Mouse (Mus musculus): ENCODE results near the gene Pmm1.

Pmm1 gene

DNA sequence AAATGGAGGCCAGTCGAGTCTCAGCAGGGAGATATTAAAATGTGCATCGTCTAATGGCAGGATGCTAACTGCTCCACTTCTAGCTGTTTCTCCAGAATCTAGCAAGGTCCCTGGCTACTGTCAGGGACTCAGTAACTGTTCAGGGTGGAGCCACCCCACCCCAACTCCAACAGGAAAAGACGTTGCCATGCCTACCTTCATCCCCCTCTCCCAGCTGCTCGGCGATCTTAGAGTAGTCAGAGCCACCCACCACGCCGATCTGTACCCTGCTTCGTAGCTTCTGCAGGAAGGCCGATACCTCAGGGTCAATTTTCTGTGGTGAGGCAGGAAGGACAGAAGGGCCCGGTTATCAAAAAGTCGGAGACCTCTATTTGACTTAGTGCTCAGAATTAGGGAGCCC is 3.1 kb downstream of the Pmm1 start:
- CTCF ChIA-PET = interaction anchor here (0.7 kb wide), 1 partner anchor 75 kb away, joined by 4 read pairs; no protein-coding TSS in a partner anchor

DNA sequence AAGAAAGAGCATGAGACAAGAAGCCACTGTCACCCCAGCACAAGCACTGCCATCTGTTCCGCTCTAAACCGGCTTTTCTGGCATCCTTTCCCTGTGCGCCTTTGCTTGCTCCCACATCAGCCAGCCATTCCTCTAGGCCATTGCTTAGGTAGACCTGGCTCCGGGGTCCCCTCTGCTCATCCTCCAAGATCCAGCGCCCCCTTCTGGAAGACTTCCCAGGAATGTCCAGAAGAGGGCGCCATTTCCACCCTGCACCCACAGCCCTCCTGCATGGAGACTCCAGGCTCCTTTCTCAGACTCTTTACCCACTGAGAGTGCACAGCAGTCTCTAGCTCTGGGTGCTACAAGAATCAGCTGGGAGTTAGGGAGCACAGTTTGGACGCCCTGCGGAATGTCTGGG is 4.3 kb downstream of the Pmm1 start:
- CTCF ChIA-PET = no interaction called here

DNA sequence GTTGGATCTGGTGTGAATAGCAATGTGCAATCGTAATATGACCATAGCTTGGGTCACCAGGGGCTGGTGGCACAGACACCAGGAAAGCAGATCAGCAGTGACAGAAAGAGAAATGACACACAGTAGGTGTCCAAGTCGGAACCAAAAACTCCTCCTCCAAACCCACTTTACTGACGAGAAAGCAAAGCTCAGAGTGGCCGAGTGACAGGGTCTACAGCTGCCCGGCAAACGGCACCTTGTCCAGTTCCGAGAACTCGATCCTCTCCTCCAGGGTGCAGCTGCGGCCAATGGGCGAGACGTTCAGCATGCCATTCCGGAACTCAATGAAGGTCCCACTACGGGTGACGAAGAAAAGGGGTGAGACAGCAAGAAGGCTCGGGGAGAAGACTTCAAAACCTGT is 5.3 kb downstream of the Pmm1 start:
- CTCF ChIA-PET = interaction anchor here (0.5 kb wide), 1 partner anchor 23 kb away, joined by 5 read pairs; no protein-coding TSS in a partner anchor

DNA sequence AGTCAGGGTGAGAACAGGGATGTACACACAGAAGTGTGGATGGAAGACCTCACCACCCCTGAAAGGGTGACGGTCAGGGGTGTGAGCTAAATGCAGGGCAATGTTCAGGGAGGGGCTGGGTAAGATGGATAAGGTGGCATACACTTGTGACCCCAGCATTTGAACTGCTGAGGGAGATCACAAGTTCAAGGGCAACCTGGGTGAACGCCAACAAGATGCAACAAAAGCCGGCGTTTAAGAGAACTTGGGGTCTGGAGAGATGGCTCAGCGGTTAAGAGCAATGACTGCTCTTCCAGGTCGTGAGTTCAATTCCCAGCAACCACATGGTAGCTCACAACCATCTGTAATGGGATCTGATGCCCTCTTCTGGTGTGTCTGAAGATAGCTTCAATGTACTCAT is 6.0 kb downstream of the Pmm1 start:
- CTCF ChIA-PET = no interaction called here

DNA sequence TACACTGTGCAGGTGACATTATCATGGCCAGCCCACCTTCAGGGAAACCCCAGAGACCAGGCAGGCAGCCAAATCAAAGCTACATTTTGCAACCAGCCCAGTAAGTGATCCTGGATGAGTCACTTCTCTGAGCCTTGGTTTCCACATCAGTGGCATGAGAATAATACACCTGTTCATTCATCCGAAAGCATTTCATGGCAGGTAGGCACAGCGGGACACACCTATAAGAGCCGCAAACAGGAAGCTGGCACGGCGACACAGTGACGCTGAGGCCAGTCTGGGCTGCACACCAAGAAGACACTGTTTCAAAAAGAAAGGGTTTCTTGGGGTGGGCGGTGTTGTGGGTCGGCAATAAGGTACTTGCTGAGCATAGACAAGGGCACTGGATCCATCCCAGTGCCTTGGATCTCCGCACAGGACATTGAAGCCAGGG is 6.6 kb downstream of the Pmm1 start:
- CTCF ChIA-PET = no interaction called here

DNA sequence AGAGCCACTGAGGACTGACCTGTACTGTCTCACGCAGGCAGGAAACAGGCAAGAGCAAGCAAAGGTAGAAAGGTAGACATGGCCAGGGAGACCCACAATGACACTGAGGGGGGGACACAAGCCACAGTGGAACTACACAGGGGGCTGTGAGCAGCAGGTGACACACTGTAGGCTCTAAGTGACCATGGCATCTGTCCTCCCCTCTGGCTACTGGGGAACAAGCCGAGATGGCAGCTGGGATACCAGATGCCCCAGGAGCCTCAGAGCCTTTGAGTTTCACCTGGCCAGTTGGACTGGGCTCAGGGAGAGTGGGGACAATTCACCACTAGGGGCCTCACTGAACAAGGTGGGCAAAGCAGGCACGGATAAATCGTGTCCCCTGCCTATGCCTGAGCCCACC is 8.4 kb downstream of the Pmm1 start:
- CTCF ChIA-PET = no interaction called here

DNA sequence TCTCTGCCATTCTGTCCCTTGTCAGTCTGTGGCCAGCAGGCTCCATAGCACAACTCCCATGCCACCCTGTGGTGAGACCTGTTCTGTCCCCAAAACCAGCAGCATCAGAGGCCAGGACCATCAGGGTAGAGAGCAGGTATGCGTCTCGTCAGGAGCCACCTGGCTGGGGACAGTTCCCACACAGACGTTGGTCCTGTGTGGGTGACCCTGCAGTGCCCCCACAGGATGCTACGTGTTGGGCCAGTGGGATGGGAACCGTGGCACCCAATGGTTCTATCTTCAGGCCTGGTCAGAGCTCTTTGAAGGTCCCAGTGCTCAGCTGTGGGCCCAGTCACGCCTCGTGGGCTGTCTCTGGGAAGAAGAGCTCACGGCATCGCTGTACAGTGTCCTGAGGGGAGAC is 9.6 kb downstream of the Pmm1 start:
- CTCF ChIA-PET = no interaction called here

DNA sequence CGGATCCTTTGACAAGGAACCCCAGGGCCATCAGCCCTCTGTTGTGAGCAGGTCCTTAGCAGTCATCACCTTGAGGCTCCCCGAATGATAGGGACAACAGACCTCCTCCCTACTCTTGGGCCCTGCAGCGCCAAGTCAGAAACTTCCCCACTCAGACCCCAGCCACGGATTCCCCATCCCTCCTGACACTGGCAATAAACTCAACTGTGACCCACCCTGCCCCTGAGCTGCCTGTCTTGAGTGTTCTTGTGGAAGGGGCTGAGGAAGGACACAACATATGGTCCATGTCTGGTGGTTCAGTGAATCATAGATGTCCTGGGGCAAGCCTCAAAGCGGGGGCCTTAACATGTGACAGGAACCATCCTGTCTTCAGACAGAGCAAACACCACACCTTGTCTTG is 10.0 kb downstream of the Pmm1 start:
- CTCF ChIA-PET = no interaction called here

DNA sequence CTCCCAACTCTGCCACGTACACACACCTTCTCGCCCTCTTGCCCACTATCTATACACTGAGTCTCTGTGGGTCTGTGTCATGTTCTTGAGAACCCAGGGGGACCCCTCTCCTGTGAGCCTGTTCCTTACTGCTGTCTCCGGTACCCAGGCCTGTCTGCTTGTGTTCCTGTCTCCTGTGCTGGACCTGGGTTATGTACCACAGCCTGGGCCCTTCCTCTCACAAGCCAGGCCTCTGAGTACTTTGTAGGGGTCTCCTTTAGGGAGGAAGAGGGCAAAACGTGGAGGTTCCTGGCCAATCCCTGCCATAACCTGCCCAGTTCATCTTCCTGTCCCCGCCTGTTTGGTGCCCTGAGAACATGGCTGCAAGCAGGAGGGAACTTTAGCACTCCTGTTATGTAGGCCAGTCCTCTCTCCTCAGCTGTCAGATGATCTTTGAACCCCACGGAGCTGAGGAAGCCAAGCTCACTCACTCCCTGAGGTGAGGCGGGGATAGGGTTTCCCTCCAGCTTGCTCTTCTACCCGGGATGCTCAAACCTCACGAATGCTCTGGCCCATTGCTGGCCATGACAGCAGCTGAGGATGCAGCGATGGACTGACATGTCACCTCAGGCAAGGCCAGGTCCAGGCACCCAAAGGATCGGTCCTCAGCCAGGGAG is 11.1 kb downstream of the Pmm1 start:
- CTCF ChIA-PET = interaction anchor here (0.6 kb wide), 1 partner anchor 116 kb away, joined by 5 read pairs; no protein-coding TSS in a partner anchor

DNA sequence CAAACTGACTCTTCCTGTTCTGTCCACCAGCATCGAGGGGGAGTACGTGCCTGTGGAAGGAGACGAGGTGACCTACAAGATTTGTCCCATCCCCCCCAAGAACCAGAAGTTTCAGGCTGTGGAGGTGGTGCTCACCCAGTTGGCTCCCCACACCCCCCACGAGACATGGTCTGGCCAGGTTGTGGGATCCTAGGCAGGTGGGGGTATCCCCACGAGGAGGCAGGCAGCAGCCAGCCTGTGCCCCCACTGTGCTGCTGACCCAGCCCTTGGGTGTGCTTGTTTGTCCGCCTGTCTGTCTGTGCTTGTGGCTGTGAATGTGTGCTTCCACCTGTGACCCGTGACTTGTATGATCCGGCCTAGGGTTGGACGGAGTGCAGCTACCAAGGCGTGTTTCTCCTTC is 11.7 kb downstream of the Pmm1 start:
- CTCF ChIA-PET = no interaction called here

DNA sequence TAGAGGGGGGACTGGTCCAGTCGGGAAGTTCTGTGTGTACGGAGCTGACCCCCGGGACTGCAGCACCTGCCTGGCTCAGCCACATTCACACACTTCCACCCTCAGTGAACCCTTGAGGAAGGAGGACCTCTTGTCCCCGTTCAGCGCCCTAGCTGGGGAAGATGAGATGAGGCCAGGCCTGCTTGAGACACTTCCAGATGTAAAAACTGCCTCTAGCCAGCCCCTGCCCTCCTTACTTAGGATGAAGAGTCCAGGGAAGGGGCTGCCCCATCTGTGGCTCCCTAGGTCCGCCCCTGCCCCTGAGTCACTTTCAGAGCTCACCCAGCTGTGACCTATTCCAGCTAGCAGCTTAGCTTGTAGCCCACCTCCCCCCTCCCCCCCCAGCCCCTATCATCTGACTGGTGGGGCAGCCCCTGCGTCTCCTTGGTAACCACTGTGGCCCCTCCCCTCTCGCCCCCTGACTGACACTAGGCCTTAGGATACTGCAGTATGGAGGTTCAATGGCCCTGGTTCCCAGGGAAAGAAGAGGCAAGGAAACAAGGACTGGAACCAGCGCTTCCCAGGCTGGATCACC is 17.5 kb downstream of the Pmm1 start:
- CTCF ChIA-PET = interaction anchor here (0.6 to 0.7 kb wide), 2 partner anchors 116 to 206 kb away, joined by 3 read pairs; no protein-coding TSS in a partner anchor

DNA sequence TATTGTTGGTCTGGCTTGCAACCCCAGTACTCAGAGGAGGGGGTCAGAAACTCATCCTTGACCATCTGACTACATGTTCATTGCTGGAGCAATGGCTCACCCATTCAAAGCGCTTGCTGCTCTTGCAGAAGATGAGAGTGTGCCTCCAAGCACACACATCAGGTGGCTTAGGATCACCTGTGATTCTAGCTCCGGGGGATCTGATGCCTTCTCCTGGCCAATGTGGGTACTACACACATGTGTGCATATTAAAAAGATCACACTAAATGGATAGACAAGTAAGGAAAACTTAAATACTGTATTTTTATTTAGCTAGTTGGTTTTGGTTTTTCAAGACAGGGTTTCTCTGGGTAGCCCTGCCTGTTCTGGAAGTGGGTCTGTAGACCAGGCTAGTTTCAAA is 19.7 kb downstream of the Pmm1 start:
- CTCF ChIA-PET = no interaction called here

DNA sequence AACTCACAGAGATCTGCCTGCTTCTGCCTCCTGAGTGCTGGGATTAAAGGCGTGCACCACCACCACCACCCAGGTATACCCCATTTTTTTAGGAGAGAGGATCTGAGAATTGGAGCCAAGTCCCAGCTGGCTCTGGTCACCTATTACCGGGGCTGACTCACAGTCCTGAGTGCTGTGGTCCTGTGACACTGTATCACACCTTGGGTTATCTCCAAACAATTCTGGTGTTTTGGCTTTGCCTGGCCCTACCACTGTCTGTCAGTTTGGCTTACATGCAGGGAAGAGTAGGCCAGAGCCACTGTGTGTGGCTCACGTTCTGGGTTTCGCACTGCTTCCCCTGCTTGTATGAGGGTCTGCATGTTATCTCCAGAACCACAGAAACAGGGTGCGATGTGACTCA is 20.5 kb downstream of the Pmm1 start:
- CTCF ChIA-PET = no interaction called here

DNA sequence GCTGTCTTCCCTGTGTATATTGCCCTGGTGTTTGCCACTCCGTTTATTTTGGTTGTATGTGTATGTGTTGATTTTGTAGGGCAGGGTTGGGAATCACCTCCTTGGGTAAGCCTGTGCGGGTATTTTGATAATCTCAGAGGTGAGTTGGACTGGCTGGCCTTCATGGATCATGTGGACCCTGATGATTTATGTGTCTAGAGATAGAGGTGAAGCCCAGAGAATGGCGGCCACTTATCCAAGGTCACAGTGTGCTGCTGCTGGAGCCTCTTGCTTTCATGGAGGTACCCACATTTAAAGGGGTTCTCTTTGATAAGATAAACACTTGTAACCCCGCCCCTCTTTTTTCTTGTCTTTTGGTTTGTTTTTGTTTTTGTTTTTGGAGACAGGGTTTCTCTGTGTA is 21.0 kb downstream of the Pmm1 start:
- CTCF ChIA-PET = no interaction called here

DNA sequence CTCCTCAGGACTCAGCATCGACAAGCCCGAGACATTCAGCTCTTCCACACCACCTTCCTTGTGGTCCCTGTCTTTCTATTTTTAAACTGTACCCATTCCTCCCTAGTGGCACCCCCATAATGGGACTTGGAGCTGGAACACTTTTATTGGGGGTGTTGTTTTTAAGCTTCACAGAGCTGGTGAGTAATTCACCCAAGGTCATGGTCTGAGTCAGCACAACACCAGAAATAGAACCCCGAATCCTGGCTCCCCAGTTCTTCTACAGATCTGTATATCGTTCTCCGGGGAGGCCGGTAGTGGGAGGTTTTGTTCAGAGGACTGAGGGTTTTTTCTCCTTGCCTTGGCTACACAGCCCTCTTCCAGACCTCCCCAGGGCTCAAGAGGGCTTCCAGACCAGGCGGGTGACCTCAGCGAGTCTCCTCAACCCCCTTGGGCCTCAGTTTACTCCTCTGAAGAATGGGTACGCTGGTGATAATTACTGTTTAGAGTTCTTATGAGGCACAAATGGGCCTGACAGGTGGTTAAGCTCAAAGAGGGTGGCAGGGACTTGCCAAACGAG is 21.5 kb downstream of the Pmm1 start:
- CTCF ChIA-PET = interaction anchor here (1.4 kb wide), 1 partner anchor 14 kb away, joined by 3 read pairs; no protein-coding TSS in a partner anchor

DNA sequence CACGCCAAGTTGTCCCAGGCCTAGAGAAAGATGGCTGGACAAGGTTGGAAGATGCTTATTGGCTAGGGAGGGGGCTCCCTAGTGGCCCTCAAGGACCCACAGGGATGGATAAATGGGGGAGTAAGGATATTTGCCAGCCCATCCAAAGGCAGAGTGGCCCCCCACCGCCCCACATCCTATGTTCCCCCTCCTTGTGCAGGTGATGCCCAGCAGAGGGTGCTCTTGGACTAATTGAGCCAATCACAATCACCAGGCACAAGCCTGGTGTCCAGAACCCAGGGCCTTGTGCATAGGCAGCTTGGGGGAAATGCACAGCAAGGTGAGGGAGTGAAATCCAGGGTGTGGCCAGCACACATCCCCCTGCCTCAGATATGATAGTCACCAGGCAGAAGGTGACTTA is 22.5 kb downstream of the Pmm1 start:
- CTCF ChIA-PET = interaction anchor here (1.4 kb wide), 1 partner anchor 13 kb away, joined by 3 read pairs; no protein-coding TSS in a partner anchor

DNA sequence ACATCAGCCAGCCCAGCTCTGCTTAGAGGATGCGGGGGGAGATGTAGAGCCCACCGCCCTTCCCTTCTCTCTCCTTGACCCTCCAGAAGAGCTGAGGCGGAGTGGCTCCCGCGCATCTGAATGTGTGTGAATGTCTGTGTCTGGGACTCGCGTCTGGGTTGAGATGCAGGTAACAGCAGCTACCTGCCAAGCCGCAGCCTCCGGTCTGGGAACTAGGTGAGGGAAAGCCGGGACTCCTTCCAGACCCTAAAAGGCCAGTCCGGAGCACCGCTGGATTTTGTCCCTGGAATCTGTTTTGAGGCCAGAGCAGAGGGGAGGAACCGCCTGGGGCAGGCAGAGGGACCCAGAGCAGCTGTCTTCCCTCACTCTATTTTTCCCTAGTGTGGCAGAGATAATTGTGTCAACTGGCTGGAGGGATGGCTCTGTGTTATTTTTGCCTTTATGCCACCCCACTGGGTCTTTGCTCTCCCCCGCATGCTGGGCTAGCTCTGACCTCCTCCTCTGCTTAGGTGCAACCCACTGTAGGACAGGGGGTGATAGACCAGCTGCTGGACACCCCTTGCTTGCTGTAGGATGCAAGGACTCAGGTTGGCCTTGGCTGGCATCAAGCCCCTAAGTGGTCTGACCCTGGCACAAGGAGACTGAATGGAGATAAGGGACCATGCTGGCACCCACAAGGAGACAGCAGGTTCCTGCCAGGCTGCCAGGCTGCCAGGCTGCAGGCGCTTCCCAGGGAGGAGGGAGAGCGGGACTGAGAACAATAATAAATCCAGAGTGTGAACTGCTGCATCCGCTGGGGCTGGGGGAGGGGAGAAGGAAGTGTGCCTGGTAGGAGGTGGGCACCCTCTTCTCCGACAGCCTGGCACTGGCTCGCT is 23.4 kb downstream of the Pmm1 start:
- CTCF ChIA-PET = interaction anchor here (0.6 to 1.4 kb wide), 2 partner anchors 12 to 294 kb away, joined by 3 to 4 read pairs; no protein-coding TSS in a partner anchor

DNA sequence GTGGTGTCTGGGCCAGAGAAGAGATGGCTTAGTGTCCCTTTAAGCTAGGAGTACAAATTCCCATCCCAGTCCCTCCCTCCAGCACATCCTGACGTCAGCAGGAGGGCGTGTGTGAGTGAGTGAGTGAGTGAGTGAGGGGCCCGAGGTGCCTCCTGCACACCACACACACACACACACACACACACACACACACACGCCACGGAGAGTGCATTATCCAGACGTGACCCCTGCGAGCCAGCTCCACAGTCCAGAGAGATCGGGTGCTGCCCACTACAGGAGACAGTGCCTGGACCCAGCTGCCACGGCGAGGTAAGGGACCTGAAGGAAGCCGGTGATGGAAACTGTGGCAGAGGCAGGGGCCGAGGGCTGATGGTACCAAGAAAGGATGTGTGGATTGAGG is 24.1 kb downstream of the Pmm1 start, which contains the start of gene Csdc2:
Gene Csdc2 (plus strand): TSS at position 81 of the 400 bp plus-strand sequence.
- CTCF ChIA-PET = interaction anchor here (0.7 kb wide), 1 partner anchor 1493 kb away, joined by 3 read pairs; no protein-coding TSS in a partner anchor

DNA sequence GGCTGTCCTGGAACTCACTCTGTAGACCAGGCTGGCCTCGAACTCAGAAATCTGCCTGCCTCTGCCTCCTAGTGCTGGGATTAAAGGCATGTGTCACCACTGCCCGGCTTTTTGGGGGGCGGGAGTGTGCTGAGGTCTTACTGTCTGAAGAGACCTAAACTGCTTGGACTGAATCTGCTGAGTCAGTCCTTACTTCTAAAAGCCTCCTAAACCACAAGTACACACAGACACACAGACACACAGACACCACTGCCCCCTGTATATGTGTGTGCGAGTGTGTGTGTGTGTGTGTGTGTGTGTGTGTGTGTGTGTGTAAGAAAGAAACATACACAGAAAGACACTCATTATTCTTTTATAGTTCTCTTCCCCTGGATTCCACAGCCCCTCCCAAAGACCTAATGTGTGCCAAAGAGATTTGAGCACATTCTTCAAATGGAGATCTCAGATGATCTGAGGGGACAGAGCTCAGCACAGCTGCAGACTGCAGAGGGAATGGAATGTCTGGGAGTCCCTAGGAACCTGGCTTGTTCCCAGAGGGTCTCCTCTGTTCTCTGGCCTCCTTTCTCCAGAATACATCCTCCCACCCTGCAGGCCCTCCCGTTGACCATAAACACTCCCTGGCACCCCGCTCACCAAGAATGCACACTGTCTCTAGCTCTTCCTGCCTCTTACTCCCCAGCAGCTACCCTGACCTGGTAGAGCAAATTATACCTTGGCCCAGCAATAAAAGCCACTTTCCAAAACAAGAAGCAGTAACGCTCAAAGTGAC is 24.7 kb downstream of the Pmm1 start:
- CTCF ChIA-PET = interaction anchor here (0.7 kb wide), 1 partner anchor 1493 kb away, joined by 3 read pairs; no protein-coding TSS in a partner anchor

DNA sequence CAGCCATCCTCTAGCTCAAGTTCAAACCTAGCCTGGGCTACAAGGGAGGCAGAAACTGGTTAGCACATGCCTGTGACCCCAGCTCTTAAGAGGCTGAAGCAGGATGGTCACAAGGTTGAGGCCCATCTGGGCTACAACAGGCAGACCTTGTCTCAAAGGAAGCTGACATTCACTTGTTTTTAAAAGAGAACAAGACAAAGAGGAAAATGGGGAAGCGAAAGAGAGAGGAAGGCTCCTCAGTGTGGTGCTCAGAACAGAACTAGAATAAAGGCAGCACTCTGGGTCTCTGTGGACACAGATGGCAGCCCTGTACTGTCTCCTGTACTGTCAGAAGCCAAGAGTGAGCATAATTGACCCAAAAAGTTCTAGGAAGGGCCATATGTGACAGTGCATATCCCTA is 26.7 kb downstream of the Pmm1 start:
- CTCF ChIA-PET = interaction anchor here (0.6 kb wide), 2 partner anchors 56 to 517 kb away, joined by 3 read pairs; no protein-coding TSS in a partner anchor

DNA sequence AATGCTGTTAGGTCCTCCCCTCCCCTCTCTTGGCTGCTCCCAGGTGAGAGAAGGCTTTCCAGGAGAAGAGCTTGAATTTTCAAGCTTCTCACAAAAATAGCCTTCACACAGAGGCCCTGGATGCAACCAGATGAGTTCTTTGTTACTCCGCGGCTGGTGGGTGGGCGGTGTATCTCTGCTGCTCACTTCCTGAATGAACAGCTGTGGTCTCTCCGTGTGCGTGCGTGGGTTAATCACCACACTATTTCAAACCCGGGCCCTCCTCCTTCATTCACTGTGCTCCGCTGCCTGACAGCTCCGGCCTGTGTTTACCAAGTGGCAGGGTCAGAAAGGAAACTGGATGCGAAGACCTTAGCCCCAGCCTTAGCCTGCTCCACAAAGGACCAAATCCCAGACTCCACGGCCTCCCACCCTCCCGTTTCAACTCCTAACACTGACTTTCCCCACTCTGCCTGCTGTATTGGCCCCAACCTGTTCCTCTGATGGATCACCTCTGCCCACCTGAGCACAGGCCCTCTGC is 27.7 kb downstream of the Pmm1 start:
- CTCF ChIA-PET = interaction anchor here (0.6 kb wide), 2 partner anchors 57 to 516 kb away, joined by 3 read pairs; no protein-coding TSS in a partner anchor
